Mouse (Mus musculus) midbrain, embryonic 16.5 days (tissue): ENCODE measurements around the gene Ube3c. TPM values are rescaled to one million over a fixed set of nuclear protein-coding genes. Genes with fewer than 3 reads are reported as not detected.
"Not testable (repeated sequence)": the region's sequence is repeated elsewhere in the genome, so short reads cannot be mapped to it uniquely, and the experiment has no call there.

Experiments used
- ATAC-seq: fragments of 200-750 bp; cut with Nextera tagmentation; 2 replicates; pipeline ENCODE4 v1.8.0; 2017; ENCODE audit warnings: moderate TSS enrichment
- H3K27ac ChIP-seq: fragments of 300-500 bp; sonication (generic); 2 replicates; pipeline ENCODE4 v1.5.1; 2014; ENCODE audit warnings: mild to moderate bottlenecking, low read length, mixed read lengths
- H3K27me3 ChIP-seq: fragments of 300-500 bp; sonication (generic); 2 replicates; pipeline ENCODE4 v1.6.1; 2014; ENCODE audit warnings: low read depth, low read length, mixed read lengths; ENCODE audit not compliant: control insufficient read depth, insufficient read depth
- H3K36me3 ChIP-seq: fragments of 300-500 bp; sonication (generic); 2 replicates; pipeline ENCODE4 v1.6.1; 2014; ENCODE audit warnings: mild to moderate bottlenecking, low read length, moderate library complexity, mixed read lengths; ENCODE audit not compliant: control insufficient read depth, insufficient read depth
- H3K4me1 ChIP-seq: fragments of 300-500 bp; sonication (generic); 2 replicates; pipeline ENCODE4 v1.6.1; 2014; ENCODE audit warnings: mild to moderate bottlenecking, low read length, mixed read lengths; ENCODE audit not compliant: control insufficient read depth, insufficient read depth
- H3K4me2 ChIP-seq: fragments of 300-500 bp; sonication (generic); 2 replicates; pipeline ENCODE4 v1.6.1; 2014; ENCODE audit warnings: mild to moderate bottlenecking, low read length, mixed read lengths
- H3K4me3 ChIP-seq: fragments of 300-500 bp; sonication (generic); 2 replicates; pipeline ENCODE4 v1.5.1; 2014; ENCODE audit warnings: low read depth, mild to moderate bottlenecking, low read length, moderate library complexity, mixed read lengths
- H3K9ac ChIP-seq: fragments of 300-500 bp; sonication (generic); 2 replicates; pipeline ENCODE4 v1.6.1; 2014; ENCODE audit warnings: low read depth, low read length, mixed read lengths
- H3K9me3 ChIP-seq: fragments of 300-500 bp; sonication (generic); replicated peaks from 2 replicates; pipeline ENCODE4 v1.6.1; 2014; ENCODE audit warnings: mild to moderate bottlenecking, low read length, mixed read lengths; ENCODE audit not compliant: control insufficient read depth, poor library complexity, severe bottlenecking
- WGBS: fragments of 180-500 bp; shearing (Covaris S2); extraction: QIAGEN DNeasy Blood & Tissue Kit; methylation state at CpG from one replicate; pipeline ENCODE4 v1.1.7; 2014; 5-methylcytosine and 5-hydroxymethylcytosine counted together
- polyA plus RNA-seq: library from polyadenylated mRNA; unstranded; fragments of >200 nt; fragmentation: Nextera tagmentation; extraction: Ambion mirVana; gene quantifications from 2 replicates; pipeline ENCODE4 v1.2.1, GENCODE M21; 2015

The Ube3c gene
- polyA plus RNA-seq: 31.4 and 37.2 TPM in 2 replicates

DNA sequence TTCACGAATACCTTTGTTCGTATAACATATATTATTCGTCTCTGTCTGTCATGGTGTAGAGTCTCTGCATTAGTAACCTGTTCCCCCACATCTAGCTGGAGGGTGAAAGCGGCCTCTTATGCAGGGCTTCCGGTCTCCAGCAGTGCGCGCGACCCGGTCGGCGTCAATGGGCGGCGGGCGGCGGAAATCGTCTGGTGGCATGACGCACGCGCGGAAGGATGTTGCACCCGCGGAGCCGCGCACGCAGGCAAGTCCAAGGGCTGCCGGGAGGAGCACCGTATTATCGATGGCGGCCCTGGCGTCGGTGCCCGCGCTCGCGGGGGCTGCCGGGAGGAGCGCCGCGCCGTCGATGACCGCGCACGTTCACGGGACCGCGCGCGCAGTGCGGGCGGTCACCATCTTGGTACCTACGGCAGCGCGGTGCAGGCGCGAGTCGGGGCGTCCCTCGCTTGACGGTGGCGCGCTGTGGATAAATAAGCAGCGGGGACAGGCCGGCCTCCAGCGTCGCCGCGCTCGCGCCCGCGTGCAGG, at the start of gene Ube3c:
Ube3c (plus strand) TSS at position 395 of the 530 bp plus-strand sequence.
- Histone ChIP-seq H3K27me3 (no peaks in the 10 kb centered on the region), H3K9me3 (no peaks in the 10 kb centered on the region), H3K36me3 (no peaks in the 10 kb centered on the region), H3K4me2 (peak within 1 kb of the TSS; percentile 77), H3K27ac (peak within 1 kb of the TSS; percentile 94), H3K4me1 (peaks cover 29% of the 10 kb centered on the region), H3K9ac (peak within 1 kb of the TSS; percentile 80), H3K4me3 (peak within 1 kb of the TSS; percentile 77)
- peak; percentile 97 for ATAC-seq
- under 1% methylated on average over 58 of the region's 72 CpGs for WGBS

- Histone ChIP-seq H3K9ac (no peak overlapping the region), H3K4me1 (no peaks in the 10 kb centered on the region), H3K4me3 (no peak overlapping the region), H3K27ac (no peak overlapping the region), H3K27me3 (no peaks in the 10 kb centered on the region; the same call in 1 of the 2 replicates), H3K36me3 (no peaks in the 10 kb centered on the region), H3K9me3 (peaks cover 2% of the 10 kb centered on the region; the same call in 1 of the 2 replicates), H3K4me2 (no peak overlapping the region)
- WGBS: 85% methylated on average over 5 of the region's 5 CpGs
- ATAC-seq: no peak
These were observed 8.9 kb upstream of the Ube3c start for GRCm38 (mm10) chr5:29560111-29560510.

GRCm38 (mm10) chr5:29560667-29561066, 8.4 kb upstream of the Ube3c start:
- no peak for ATAC-seq

GRCm38 (mm10) chr5:29569378-29570280, 587 bp downstream of the Ube3c start:
- Histone ChIP-seq H3K9me3 (no peaks in the 10 kb centered on the region), H3K4me3 (peak overlapping the region; percentile 77), H3K36me3 (no peaks in the 10 kb centered on the region), H3K27me3 (no peaks in the 10 kb centered on the region), H3K4me2 (peak overlapping the region; percentile 77), H3K4me1 (peaks cover 29% of the 10 kb centered on the region), H3K9ac (peak overlapping the region; percentile 80), H3K27ac (peak overlapping the region; percentile 94)
- ATAC-seq: peak; percentile 77
- WGBS: 2% methylated on average over 60 of the region's 67 CpGs

More at GRCm38 (mm10) chr5:29560667-29561066, 8.4 kb upstream of the Ube3c start:
- Histone ChIP-seq H3K4me3 (no peak overlapping the region), H3K27ac (no peak overlapping the region), H3K36me3 (no peaks in the 10 kb centered on the region), H3K9ac (no peak overlapping the region), H3K4me2 (no peak overlapping the region), H3K9me3 (peaks cover under 1% of the 10 kb centered on the region; the same call in 1 of the 2 replicates), H3K4me1 (no peaks in the 10 kb centered on the region), H3K27me3 (no peaks in the 10 kb centered on the region; the same call in 1 of the 2 replicates)
- 86% methylated on average over 2 of the region's 2 CpGs for WGBS

GRCm38 (mm10) chr5:29574286-29574685, 5.2 kb downstream of the Ube3c start:
- not testable (repeated sequence) for H3K27me3 ChIP-seq, H3K9ac ChIP-seq, H3K4me3 ChIP-seq, H3K27ac ChIP-seq, H3K4me2 ChIP-seq, ATAC-seq, H3K9me3 ChIP-seq, H3K36me3 ChIP-seq
- H3K4me1 ChIP-seq: peaks cover 29% of the 10 kb centered on the region
- WGBS: 85% methylated on average over 11 of the region's 11 CpGs

DNA sequence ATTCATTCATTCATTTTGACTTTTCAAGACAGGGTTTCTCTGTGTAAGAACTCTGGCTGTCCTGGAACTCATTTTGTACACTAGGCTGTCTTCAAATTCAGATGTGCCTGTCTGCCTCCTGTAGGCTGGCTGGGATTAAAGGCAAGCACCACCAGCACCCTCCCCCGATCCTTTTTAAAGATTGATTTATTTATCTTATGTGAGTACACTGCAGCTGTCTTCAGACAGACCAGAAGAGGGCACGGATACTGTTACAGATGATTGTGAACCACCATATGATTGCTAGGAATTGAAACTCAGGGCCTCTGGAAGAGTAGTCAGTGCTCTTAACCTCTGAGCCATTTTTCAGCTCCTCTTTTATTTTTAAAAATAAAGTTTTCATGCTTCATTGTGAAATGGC, 6.0 kb downstream of the Ube3c start:
- H3K4me2 ChIP-seq: no peak overlapping the region
- no peaks in the 10 kb centered on the region for H3K36me3 ChIP-seq
- H3K9ac ChIP-seq: no peak overlapping the region
- no peaks in the 10 kb centered on the region for H3K9me3 ChIP-seq
- WGBS: 68% methylated on average over 2 of the region's 2 CpGs
- ATAC-seq: no peak
- no peak overlapping the region for H3K4me3 ChIP-seq
- peaks cover 27% of the 10 kb centered on the region for H3K4me1 ChIP-seq
- H3K27ac ChIP-seq: no peak overlapping the region
- no peaks in the 10 kb centered on the region for H3K27me3 ChIP-seq

DNA sequence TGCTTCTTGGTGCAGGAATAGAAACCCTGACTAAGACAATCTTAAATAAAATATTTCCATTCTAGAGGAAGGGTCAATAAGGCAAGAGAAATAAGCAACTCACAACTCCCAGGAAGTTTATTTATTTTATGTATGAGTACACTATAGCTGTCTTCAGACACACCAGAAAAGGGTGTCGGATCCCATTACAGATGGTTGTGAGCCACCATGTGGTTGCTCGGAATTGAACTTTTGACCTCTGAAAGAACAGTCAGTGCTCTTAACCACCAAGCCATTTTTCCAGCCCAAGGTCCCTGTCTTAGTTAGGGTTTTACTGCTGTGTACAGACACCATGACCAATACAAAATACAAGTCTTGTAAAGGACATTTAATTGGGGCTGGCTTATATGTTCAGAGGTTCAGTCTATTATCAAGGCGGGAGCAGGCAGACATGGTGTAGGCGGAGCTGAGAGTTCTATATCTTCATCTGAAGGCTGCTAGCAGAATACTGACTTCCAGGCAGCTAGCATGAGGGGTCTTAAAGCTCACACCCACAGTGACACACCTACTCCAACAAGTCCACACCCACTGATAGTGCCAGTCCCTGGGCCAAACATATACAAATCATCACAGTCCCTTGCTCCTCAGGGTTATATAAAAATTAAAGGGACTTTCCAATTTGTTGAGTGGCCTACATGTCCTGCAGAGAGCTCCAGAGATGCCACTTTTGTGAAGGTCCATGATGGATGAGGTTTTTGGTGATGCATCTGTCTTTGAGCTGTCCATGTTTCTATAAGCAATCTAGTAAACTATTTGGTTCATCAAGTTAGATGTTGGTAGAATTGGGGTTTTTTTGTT, 9.0 kb downstream of the Ube3c start:
- peaks cover under 1% of the 10 kb centered on the region; the same call in 1 of the 2 replicates for H3K4me1 ChIP-seq
- H3K36me3 ChIP-seq: no peaks in the 10 kb centered on the region
- 97% methylated on average over 4 of the region's 4 CpGs for WGBS
- no peak overlapping the region for H3K4me3 ChIP-seq
- no peak overlapping the region for H3K4me2 ChIP-seq
- no peak for ATAC-seq
- H3K27me3 ChIP-seq: no peaks in the 10 kb centered on the region
- no peak overlapping the region for H3K27ac ChIP-seq
- H3K9ac ChIP-seq: no peak overlapping the region
- H3K9me3 ChIP-seq: no peaks in the 10 kb centered on the region

- Histone ChIP-seq H3K4me3 (no peak overlapping the region), H3K27ac (no peak overlapping the region), H3K4me1 (peaks cover 8% of the 10 kb centered on the region), H3K4me2 (no peak overlapping the region), H3K9ac (no peak overlapping the region), H3K36me3 (no peaks in the 10 kb centered on the region; the same call in 1 of the 2 replicates), H3K9me3 (no peaks in the 10 kb centered on the region), H3K27me3 (no peaks in the 10 kb centered on the region)
- no peak for ATAC-seq
- 85% methylated on average over 2 of the region's 2 CpGs for WGBS
These were observed 15.0 kb downstream of the Ube3c start for GRCm38 (mm10) chr5:29583880-29584595.
